10 mouse cellular contexts compared by ENCODE assay signal in the genomic region with DNA sequence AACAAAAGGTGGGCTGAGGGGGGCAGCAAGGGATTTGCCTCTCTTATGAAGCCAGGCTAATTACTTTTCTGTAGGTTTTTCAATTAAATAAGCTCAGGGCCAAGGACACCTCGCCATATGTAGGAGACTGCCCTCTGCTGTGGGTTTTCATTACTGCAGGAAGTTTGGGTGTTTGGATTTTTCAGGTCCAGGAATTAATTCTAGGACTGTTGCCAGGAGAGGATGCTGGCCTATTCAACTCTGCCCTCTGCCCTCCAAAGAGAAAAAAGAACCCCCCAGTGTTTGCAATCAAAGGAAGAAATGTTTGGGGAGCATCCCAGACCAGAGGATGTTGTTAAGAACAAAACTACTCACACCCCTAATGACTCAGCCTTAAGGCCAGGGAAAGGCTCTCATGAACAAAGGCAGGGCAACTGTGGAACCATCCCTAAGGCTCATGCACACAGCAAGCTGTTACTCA. TPM values are rescaled to one million over a fixed set of nuclear protein-coding genes. Genes with fewer than 3 reads are reported as not detected.
DNase-seq lines count a peak whose midpoint lies in the region; ATAC-seq and TF ChIP-seq lines count a peak whose summit lies in the region.
"Had no signal": no experiment of that assay in that cellular context is flagged by ENCODE, and none has a peak within 500 bp of the region (broad histone marks: within the 10 kb centered on the region; RNA-seq: fewer than 3 reads in every experiment).

No protein-coding gene starts in this region.

- 0 out of 2 replicates have a peak, but pooled peaks have one; percentile 24 for TF ChIP-seq EP300 in heart, adult 2 months (IDR thresholded peaks at IDR 0.05; ENCODE audit: insufficient read depth, low read depth, low read length)
- no peak for TF ChIP-seq EP300 in liver, embryonic 14.5 days (IDR thresholded peaks at IDR 0.05; ENCODE audit: low read depth)

- no peaks in the 10 kb centered on the region for H3K9me3 ChIP-seq in kidney, embryonic 16.5 days (ENCODE audit: low read length)
- no peaks in the 10 kb centered on the region for H3K9me3 ChIP-seq in liver, embryonic 14.5 days (ENCODE audit: control insufficient read depth, low read length)
- H3K9me3 ChIP-seq: liver, embryonic 13.5 days had no signal

- no peak overlapping the region for H3K27ac ChIP-seq in kidney, embryonic 16.5 days (ENCODE audit: low read length)
- no peak overlapping the region for H3K27ac ChIP-seq in heart, adult 2 months
- H3K27ac ChIP-seq in liver, embryonic 14.5 days, result no peak overlapping the region
- H3K27ac ChIP-seq: liver, embryonic 13.5 days had no signal

- intact Hi-C loops in heart, adult 2 months (cut with DNase I), result loop anchor here (1.0 to 10.0 kb wide), 5 partner anchors 62 to 379 kb away; no protein-coding TSS in a partner anchor

- H3K36me3 ChIP-seq in kidney, embryonic 16.5 days (ENCODE audit: insufficient read depth, low read length), result no peaks in the 10 kb centered on the region
- H3K36me3 ChIP-seq in heart, adult 2 months (ENCODE audit: control insufficient read depth, insufficient read depth, low read length), result no peaks in the 10 kb centered on the region
- H3K36me3 ChIP-seq in liver, embryonic 14.5 days (replicated peaks; ENCODE audit: control insufficient read depth, insufficient read depth, low read depth), result no peaks in the 10 kb centered on the region
- H3K36me3 ChIP-seq: liver, embryonic 13.5 days had no signal

- H3K27me3 ChIP-seq in kidney, embryonic 16.5 days (ENCODE audit: insufficient read depth, low read length), result no peaks in the 10 kb centered on the region
- H3K27me3 ChIP-seq in heart, adult 2 months (ENCODE audit: control insufficient read depth, insufficient read depth, low read length), result no peaks in the 10 kb centered on the region
- H3K27me3 ChIP-seq in liver, embryonic 14.5 days (ENCODE audit: control insufficient read depth, insufficient read depth, low read length), result no peaks in the 10 kb centered on the region
- H3K27me3 ChIP-seq: CH12.LX; liver, embryonic 13.5 days had no signal

- DNase-seq in kidney, adult 18-20 months, result peak; percentile 82
- DNase-seq in heart, adult 2 months, result peak; percentile 68 to 76
- peak; percentile 87 for DNase-seq in kidney, postnatal 14 days
- DNase-seq in liver, embryonic 14.5 days (ENCODE audit: low read depth in 3 of 3, low spot score in 3 of 3), result no peak
- peak; percentile 51 for DNase-seq in ovary, postnatal 10 days (ENCODE audit: low spot score)
- no peak for DNase-seq in B cell, adult 2 months
- DNase-seq: liver, embryonic 13.5 days had no signal

- no peak overlapping the region for H3K4me2 ChIP-seq in kidney, embryonic 16.5 days (replicated peaks; ENCODE audit: low read depth, low read length)
- H3K4me2 ChIP-seq in liver, embryonic 14.5 days (ENCODE audit: low read depth), result no peak overlapping the region
- H3K4me2 ChIP-seq: liver, embryonic 13.5 days had no signal

- no peaks in the 10 kb centered on the region for H3K79me2 ChIP-seq in heart, adult 2 months (replicated peaks; ENCODE audit: control insufficient read depth, insufficient read depth, low read length)

- ATAC-seq in kidney, embryonic 16.5 days (ENCODE audit: low FRiP score, low TSS enrichment), result no peak
- 0 out of 2 replicates have a peak, but pooled peaks have one; percentile 22 for ATAC-seq in common myeloid progenitor, adult 5-6 weeks (replicated peaks; ENCODE audit: low read depth, poor library complexity, severe bottlenecking)
- ATAC-seq in liver, embryonic 14.5 days (ENCODE audit: insufficient read depth), result no peak

- peak; percentile 84 for TF ChIP-seq CTCF in heart, adult 2 months (IDR thresholded peaks at IDR 0.05)
- peak; percentile 41; the same call in 1 of the 2 replicates for TF ChIP-seq CTCF in liver, embryonic 14.5 days (IDR thresholded peaks at IDR 0.05; ENCODE audit: low read depth)

- peaks cover 15% of the 10 kb centered on the region for H3K4me1 ChIP-seq in kidney, embryonic 16.5 days (ENCODE audit: insufficient read depth, low read length)
- peaks cover 6% of the 10 kb centered on the region for H3K4me1 ChIP-seq in heart, adult 2 months (ENCODE audit: control insufficient read depth, insufficient read depth, low read length)
- no peaks in the 10 kb centered on the region for H3K4me1 ChIP-seq in liver, embryonic 14.5 days (replicated peaks; ENCODE audit: control insufficient read depth in 2 of 2, insufficient read depth in 2 of 2, low read length in 1 of 2)
- H3K4me1 ChIP-seq: liver, embryonic 13.5 days had no signal

- TF ChIP-seq POLR2A in heart, adult 2 months (IDR thresholded peaks at IDR 0.05; ENCODE audit: insufficient read depth, low read depth, low read length), result no peak

- WGBS in kidney, embryonic 16.5 days, result 6% methylated on average over 1 of the region's 1 CpGs
- 3% methylated on average over 1 of the region's 1 CpGs for WGBS in heart, adult 2 months
- 6% methylated on average over 1 of the region's 1 CpGs for WGBS in liver, embryonic 14.5 days (ENCODE audit: insufficient replicate concordance)

- H3K9ac ChIP-seq in kidney, embryonic 16.5 days (replicated peaks; ENCODE audit: low read length), result no peak overlapping the region
- no peak overlapping the region; the same call in 1 of the 2 replicates for H3K9ac ChIP-seq in heart, adult 2 months (ENCODE audit: low read depth, low read length)
- H3K9ac ChIP-seq in liver, embryonic 14.5 days (replicated peaks), result no peak overlapping the region
- H3K9ac ChIP-seq: liver, embryonic 13.5 days had no signal

- H3K4me3 ChIP-seq in kidney, embryonic 16.5 days (ENCODE audit: low read length), result no peak overlapping the region
- no peak overlapping the region for H3K4me3 ChIP-seq in heart, adult 2 months
- no peak overlapping the region for H3K4me3 ChIP-seq in liver, embryonic 14.5 days (ENCODE audit: insufficient read depth in 1 of 2, low read depth in 2 of 2, low read length in 2 of 2)
- H3K4me3 ChIP-seq: liver, embryonic 13.5 days had no signal

RNA-seq across cellular contexts. Expression of a gene that starts 40.4 kb away (rescaled TPM):
- polyA plus RNA-seq in kidney, embryonic 16.5 days (2015; fragmentation: Nextera tagmentation; extraction: Ambion mirVana), result 6.5 and 7.9 TPM in 2 replicates
- not detected in 2 replicates for total RNA-seq in common myeloid progenitor, adult 5-6 weeks (2017)
- 1 to 10 TPM; 4.9 to 6.1 TPM for total RNA-seq in heart, adult 2 months (2021)
- polyA plus RNA-seq in heart, adult 2 months (2012; rRNA removed), result 2.3 and 4.1 TPM in 2 replicates
- polyA plus RNA-seq in liver, embryonic 14.5 days (2012; rRNA removed), result 0.11 and 0.15 TPM in 2 replicates
- 0.20 and 0.28 TPM in 2 replicates for polyA plus RNA-seq in liver, embryonic 14.5 days (2014; fragmentation: Nextera tagmentation; extraction: Ambion mirVana)
- total RNA-seq: CH12.LX had no signal

Comparison
In these comparisons a context has a peak if more than half of its experiments do, and no peak if none do; other contexts are left out.
1. DNase-seq: peak in kidney, adult 18-20 months (single experiment), heart, adult 2 months (2 of 2), kidney, postnatal 14 days (single experiment) and ovary, postnatal 10 days (single experiment); none in liver, embryonic 14.5 days (0 of 3) and B cell, adult 2 months (0 of 2).